Comparison of ENCODE assay signal across 8 mouse cellular contexts in genomic region chr11:101064462-101064861, GRCm38 (mm10). TPM values are rescaled to one million over a fixed set of nuclear protein-coding genes. Genes with fewer than 3 reads are reported as not detected.
A peak's percentile ranks its signal among the peaks of the same experiment; 100 is the strongest.
DNase-seq lines count a peak whose midpoint lies in the region; ATAC-seq and TF ChIP-seq lines count a peak whose summit lies in the region.
"Had no signal": no experiment of that assay in that cellular context is flagged by ENCODE, and none has a peak within 500 bp of the region (broad histone marks: within the 10 kb centered on the region; RNA-seq: fewer than 3 reads in every experiment).

No protein-coding gene starts in this region.

- H3K27me3 ChIP-seq in heart, postnatal 0 days (ENCODE audit: control insufficient read depth, insufficient read depth, low read length) = no peaks in the 10 kb centered on the region
- H3K27me3 ChIP-seq in ES-Bruce4 (ENCODE audit: control insufficient read depth, insufficient read depth, low read length, poor library complexity, severe bottlenecking) = no peaks in the 10 kb centered on the region
- H3K27me3 ChIP-seq in limb, embryonic 15.5 days = no peaks in the 10 kb centered on the region

- WGBS in heart, postnatal 0 days = 43% methylated on average over 4 of the region's 4 CpGs
- 75% methylated on average over 4 of the region's 4 CpGs for WGBS in limb, embryonic 15.5 days

- TF ChIP-seq CTCF in heart, postnatal 0 days (IDR thresholded peaks at IDR 0.05; ENCODE audit: low read depth) = no peak
- no peak for TF ChIP-seq CTCF in ES-Bruce4 (IDR thresholded peaks at IDR 0.05; ENCODE audit: low read depth, low read length)

- TF ChIP-seq POLR2A in ES-Bruce4 (IDR thresholded peaks at IDR 0.05; ENCODE audit: insufficient read depth, low read length) = no peak

- ATAC-seq in heart, postnatal 0 days (ENCODE audit: insufficient read depth, low read depth) = no peak
- no peak for ATAC-seq in limb, embryonic 15.5 days (ENCODE audit: insufficient number of reproducible peaks, low FRiP score, low TSS enrichment, low read depth)

- no peak overlapping the region for H3K4me2 ChIP-seq in heart, postnatal 0 days (ENCODE audit: low read depth, low read length)
- no peak overlapping the region for H3K4me2 ChIP-seq in limb, embryonic 15.5 days

- intact Hi-C loops in heart, postnatal 10 days (cut with DNase I) = loop anchor here (10.0 kb wide), 1 partner anchor 350 kb away; the partner anchor contains the start of genes Hspb9 and Kat2a
- intact Hi-C loops in left cerebral cortex, postnatal 25 days (cut with DNase I) = loop anchor here (2.0 kb wide), 1 partner anchor 172 kb away; no protein-coding TSS in a partner anchor
- intact Hi-C loops in left cerebral cortex, postnatal 36 days (cut with DNase I) = no loop called here

- no peak for TF ChIP-seq EP300 in heart, postnatal 0 days (IDR thresholded peaks at IDR 0.05; ENCODE audit: low read depth)
- no peak for TF ChIP-seq EP300 in ES-Bruce4 (IDR thresholded peaks at IDR 0.05; ENCODE audit: insufficient read depth, low read depth, low read length)

- no peak overlapping the region for H3K4me3 ChIP-seq in heart, postnatal 0 days (ENCODE audit: low read depth, low read length)
- no peak overlapping the region for H3K4me3 ChIP-seq in ES-Bruce4 (ENCODE audit: low read depth, low read length)
- H3K4me3 ChIP-seq in limb, embryonic 15.5 days = no peak overlapping the region

- H3K9me3 ChIP-seq in heart, postnatal 0 days (replicated peaks; ENCODE audit: control insufficient read depth, low read length) = no peaks in the 10 kb centered on the region
- H3K9me3 ChIP-seq in ES-Bruce4 (replicated peaks; ENCODE audit: control insufficient read depth, insufficient read depth, low read length, poor library complexity, severe bottlenecking) = no peaks in the 10 kb centered on the region
- no peaks in the 10 kb centered on the region for H3K9me3 ChIP-seq in limb, embryonic 15.5 days

- no peak overlapping the region for H3K9ac ChIP-seq in heart, postnatal 0 days (replicated peaks; ENCODE audit: low read depth, low read length)
- H3K9ac ChIP-seq in ES-Bruce4 (ENCODE audit: low read depth, poor library complexity, severe bottlenecking) = peak overlapping the region; percentile 41; the same call in 1 of the 2 replicates
- no peak overlapping the region for H3K9ac ChIP-seq in limb, embryonic 15.5 days

- peaks cover 51% of the 10 kb centered on the region for H3K4me1 ChIP-seq in heart, postnatal 0 days (ENCODE audit: control insufficient read depth, insufficient read depth)
- H3K4me1 ChIP-seq in ES-Bruce4 (ENCODE audit: control insufficient read depth, insufficient read depth, low read length) = peaks cover 4% of the 10 kb centered on the region
- peaks cover 65% of the 10 kb centered on the region for H3K4me1 ChIP-seq in limb, embryonic 15.5 days

- H3K36me3 ChIP-seq in heart, postnatal 0 days (replicated peaks; ENCODE audit: control insufficient read depth, insufficient read depth, low read length) = peaks cover 6% of the 10 kb centered on the region; the same call in 1 of the 2 replicates
- no peaks in the 10 kb centered on the region for H3K36me3 ChIP-seq in ES-Bruce4 (ENCODE audit: control insufficient read depth, insufficient read depth, low read length, poor library complexity, severe bottlenecking)
- H3K36me3 ChIP-seq in limb, embryonic 15.5 days = peaks cover 11% of the 10 kb centered on the region; the same call in 1 of the 2 replicates

- peak overlapping the region; percentile 93 for H3K27ac ChIP-seq in heart, postnatal 0 days (ENCODE audit: low read depth)
- peak overlapping the region; percentile 8; the same call in 1 of the 2 replicates for H3K27ac ChIP-seq in ES-Bruce4 (ENCODE audit: insufficient read depth, low read length)
- H3K27ac ChIP-seq in limb, embryonic 15.5 days = peak overlapping the region; percentile 90

- DNase-seq in heart, postnatal 0 days (ENCODE audit: low spot score) = no peak
- no peak for DNase-seq in heart, postnatal 10 days
- DNase-seq in R1 (ENCODE audit: low read depth, low spot score) = peak; percentile 58
- no peak for DNase-seq in left cerebral cortex, postnatal 25 days (ENCODE audit: low spot score in 2 of 2)
- no peak for DNase-seq in left cerebral cortex, postnatal 36 days (ENCODE audit: low spot score in 2 of 2)

RNA-seq across cellular contexts. Expression of gene Naglu, which starts 5.3 kb away (rescaled TPM):
- total RNA-seq in heart, postnatal 0 days (2014; rRNA removed; ENCODE audit: low replicate concordance) = 15.8 and 20.2 TPM in 2 replicates
- 10.3 and 12.0 TPM in 2 replicates for polyA plus RNA-seq in heart, postnatal 0 days (2015; fragmentation: Nextera tagmentation; extraction: Ambion mirVana)
- 1 to 10 TPM; 9.9 to 10.0 TPM for total RNA-seq in heart, postnatal 10 days (2021)
- 7.3 and 7.9 TPM in 2 replicates for polyA plus RNA-seq in ES-Bruce4 (2011; ENCODE audit: insufficient read depth, insufficient read length, low read depth, missing spikeins)
- 12.7 and 16.4 TPM in 2 replicates for polyA plus RNA-seq in limb, embryonic 15.5 days (2015; fragmentation: Nextera tagmentation; extraction: Ambion mirVana)
- total RNA-seq in left cerebral cortex, postnatal 25 days (2021) = 1 to 10 TPM; 7.6 to 8.3 TPM
- 1 to 10 TPM; 8.8 to 9.1 TPM for total RNA-seq in left cerebral cortex, postnatal 36 days (2021)

RNA-seq across cellular contexts. Expression of gene Hsd17b1, which starts 13.7 kb away (rescaled TPM):
- not detected in 2 replicates for total RNA-seq in heart, postnatal 0 days (2014; rRNA removed; ENCODE audit: low replicate concordance)
- 0.08 TPM in 1 of 2 replicates, not detected in the other for polyA plus RNA-seq in heart, postnatal 0 days (2015; fragmentation: Nextera tagmentation; extraction: Ambion mirVana)
- total RNA-seq in heart, postnatal 10 days (2021) = under 1 TPM in 1 of 2 experiments, not detected in 1; 0.45 TPM
- 1.0 TPM in 1 of 2 replicates, not detected in the other for polyA plus RNA-seq in ES-Bruce4 (2011; ENCODE audit: insufficient read depth, insufficient read length, low read depth, missing spikeins)
- polyA plus RNA-seq in limb, embryonic 15.5 days (2015; fragmentation: Nextera tagmentation; extraction: Ambion mirVana) = 0.14 TPM in 1 of 2 replicates, not detected in the other
- 1 to 10 TPM; 1.2 to 1.4 TPM for total RNA-seq in left cerebral cortex, postnatal 25 days (2021)
- total RNA-seq in left cerebral cortex, postnatal 36 days (2021) = under 1 TPM; 0.70 to 0.79 TPM
- polyA plus RNA-seq: neural tube, embryonic 11.5 days had no signal

RNA-seq across cellular contexts. Expression of gene Coasy, which starts 17.9 kb away (rescaled TPM):
- 44.6 and 64.1 TPM in 2 replicates for total RNA-seq in heart, postnatal 0 days (2014; rRNA removed; ENCODE audit: low replicate concordance)
- 26.8 and 26.9 TPM in 2 replicates for polyA plus RNA-seq in heart, postnatal 0 days (2015; fragmentation: Nextera tagmentation; extraction: Ambion mirVana)
- total RNA-seq in heart, postnatal 10 days (2021) = 10 to 100 TPM; 18.7 to 21.4 TPM
- 21.7 and 24.5 TPM in 2 replicates for polyA plus RNA-seq in ES-Bruce4 (2011; ENCODE audit: insufficient read depth, insufficient read length, low read depth, missing spikeins)
- polyA plus RNA-seq in limb, embryonic 15.5 days (2015; fragmentation: Nextera tagmentation; extraction: Ambion mirVana) = 40.3 TPM in 2 replicates
- total RNA-seq in left cerebral cortex, postnatal 25 days (2021) = 10 to 100 TPM; 26.0 to 28.5 TPM
- 10 to 100 TPM; 22.7 to 26.3 TPM for total RNA-seq in left cerebral cortex, postnatal 36 days (2021)

RNA-seq across cellular contexts. Expression of gene Mlx, which starts 22.6 kb away (rescaled TPM):
- total RNA-seq in heart, postnatal 0 days (2014; rRNA removed; ENCODE audit: low replicate concordance) = 21.8 and 46.6 TPM in 2 replicates
- 26.7 and 29.0 TPM in 2 replicates for polyA plus RNA-seq in heart, postnatal 0 days (2015; fragmentation: Nextera tagmentation; extraction: Ambion mirVana)
- total RNA-seq in heart, postnatal 10 days (2021) = 10 to 100 TPM; 14.1 to 18.1 TPM
- 40.5 and 44.8 TPM in 2 replicates for polyA plus RNA-seq in ES-Bruce4 (2011; ENCODE audit: insufficient read depth, insufficient read length, low read depth, missing spikeins)
- 51.7 and 53.8 TPM in 2 replicates for polyA plus RNA-seq in limb, embryonic 15.5 days (2015; fragmentation: Nextera tagmentation; extraction: Ambion mirVana)
- 10 to 100 TPM; 47.1 to 53.0 TPM for total RNA-seq in left cerebral cortex, postnatal 25 days (2021)
- total RNA-seq in left cerebral cortex, postnatal 36 days (2021) = 10 to 100 TPM; 38.9 to 41.8 TPM

RNA-seq across cellular contexts. Expression of gene Psmc3ip, which starts 30.8 kb away (rescaled TPM):
- 1.2 and 7.3 TPM in 2 replicates for total RNA-seq in heart, postnatal 0 days (2014; rRNA removed; ENCODE audit: low replicate concordance)
- polyA plus RNA-seq in heart, postnatal 0 days (2015; fragmentation: Nextera tagmentation; extraction: Ambion mirVana) = 10.3 and 12.0 TPM in 2 replicates
- total RNA-seq in heart, postnatal 10 days (2021) = 1 to 10 TPM; 5.0 to 5.6 TPM
- polyA plus RNA-seq in ES-Bruce4 (2011; ENCODE audit: insufficient read depth, insufficient read length, low read depth, missing spikeins) = 35.1 and 35.3 TPM in 2 replicates
- polyA plus RNA-seq in limb, embryonic 15.5 days (2015; fragmentation: Nextera tagmentation; extraction: Ambion mirVana) = 27.4 and 28.0 TPM in 2 replicates
- total RNA-seq in left cerebral cortex, postnatal 25 days (2021) = 1 to 10 TPM; 3.6 to 3.9 TPM
- total RNA-seq in left cerebral cortex, postnatal 36 days (2021) = 1 to 10 TPM; 2.1 to 3.1 TPM

Comparison
In these comparisons a context has a peak if more than half of its experiments do, and no peak if none do; other contexts are left out.
1. H3K27ac ChIP-seq: peak in every context shown above with its lines; median percentile 93 in heart, postnatal 0 days; 90 in limb, embryonic 15.5 days; 8 in ES-Bruce4.